Mouse (Mus musculus) left cerebral cortex, adult 18-20 months (tissue): ENCODE results near the gene Ripk3. TPM values are rescaled to one million over a fixed set of nuclear protein-coding genes. Genes with fewer than 3 reads are reported as not detected.

Experiments used
- DNase-seq, 2 experiments: peaks; one replicate each; pipeline ENCODE4 v3.0.0; 2021 to 2022; ENCODE audit warnings: low spot score in 2 of 2, mixed read lengths in 1 of 2
- total RNA-seq, 2 experiments: library from RNA; stranded (reverse); gene quantifications; 2 replicates each; pipeline ENCODE4 v1.2.3; 2021

Ripk3 gene
- total RNA-seq, 2 experiments from 2014 or later, result 0.44 to 1.7 TPM

DNA sequence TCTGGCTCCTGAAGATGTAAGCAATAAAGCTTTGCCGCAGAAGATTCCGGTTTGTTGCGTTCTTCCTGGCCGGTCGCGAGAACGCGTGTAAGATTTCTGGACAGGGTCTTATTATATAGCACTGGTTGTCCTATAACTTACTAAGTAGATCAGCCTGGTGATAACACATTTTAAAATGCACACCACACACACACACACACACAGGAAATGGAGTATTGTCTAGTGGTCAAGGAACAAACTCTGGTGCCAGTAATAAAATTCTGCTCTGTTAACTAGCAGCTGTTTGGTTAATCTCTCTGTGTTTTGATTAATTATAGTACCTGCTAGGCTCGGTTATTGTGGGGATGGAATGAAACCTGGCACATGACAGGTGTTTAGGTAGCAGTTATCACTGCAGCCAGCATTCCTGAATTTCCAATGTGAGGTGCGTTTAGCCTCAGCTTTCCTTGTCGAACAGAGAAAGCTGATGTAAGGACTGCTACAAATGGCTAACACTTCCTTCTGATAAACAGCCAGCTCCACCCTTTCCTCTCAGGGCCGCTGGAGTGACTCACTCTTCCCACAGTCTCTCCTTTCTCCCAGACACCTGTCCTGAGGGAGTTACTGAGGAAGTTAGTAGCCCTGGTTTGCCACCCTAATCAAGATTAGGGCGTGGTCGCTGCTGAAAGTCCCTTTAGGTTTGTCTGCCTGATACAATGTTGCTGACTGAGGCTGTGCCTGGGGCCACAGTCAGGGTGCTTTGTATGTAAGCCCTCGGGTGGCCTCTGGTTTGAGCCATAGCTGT is 6.9 kb upstream of the Ripk3 start:
- DNase-seq, result no peak

- DNase-seq, result no peak
Measured at GRCm38 (mm10) chr14:55793946-55794345, 5.3 kb upstream of the Ripk3 start.

GRCm38 (mm10) chr14:55793461-55793860 is 4.8 kb upstream of the Ripk3 start:
- no peak for DNase-seq

DNA sequence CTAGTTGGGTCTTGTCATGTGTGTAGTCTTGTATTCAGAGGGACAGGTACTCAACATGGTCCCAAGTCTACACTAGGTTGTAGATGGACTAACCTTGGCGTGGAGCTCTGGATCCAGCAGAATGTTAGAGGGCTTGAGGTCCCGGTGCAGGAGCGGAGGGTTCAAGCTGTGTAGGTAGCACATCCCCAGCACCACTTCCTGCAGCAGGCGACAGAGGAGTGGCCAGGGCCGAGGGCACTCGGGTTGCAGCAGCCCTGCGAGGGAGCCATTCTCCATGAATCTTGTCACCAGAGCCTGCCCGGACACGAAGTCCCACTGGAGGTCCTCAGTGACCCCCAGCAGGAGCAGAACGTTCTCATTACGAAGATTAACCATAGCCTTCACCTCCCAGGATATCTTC is 934 bp downstream of the Ripk3 start:
- no peak for DNase-seq

GRCm38 (mm10) chr14:55785195-55785594 is 3.5 kb downstream of the Ripk3 start:
- no peak for DNase-seq

DNA sequence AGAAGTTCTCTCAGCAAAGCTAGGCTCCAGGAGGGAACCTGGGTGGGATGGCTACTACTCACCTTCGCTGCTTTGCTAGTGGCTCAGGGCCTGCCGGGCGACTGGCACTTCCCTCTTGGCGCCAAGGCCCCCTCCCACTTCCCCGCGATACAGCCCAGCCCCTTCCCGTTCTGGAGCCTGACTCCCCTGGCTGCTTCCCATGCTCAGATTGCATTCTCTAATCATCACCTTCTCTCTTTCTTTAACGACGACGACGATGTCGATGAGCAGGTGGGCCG is 4.8 kb downstream of the Ripk3 start, which contains the start of gene Adcy4:
TSS of gene Adcy4 (minus strand) at position 138 of the 278 bp plus-strand sequence.
- no peak for DNase-seq

GRCm38 (mm10) chr14:55783171-55783957 is 5.3 kb downstream of the Ripk3 start:
- no peak for DNase-seq

DNA sequence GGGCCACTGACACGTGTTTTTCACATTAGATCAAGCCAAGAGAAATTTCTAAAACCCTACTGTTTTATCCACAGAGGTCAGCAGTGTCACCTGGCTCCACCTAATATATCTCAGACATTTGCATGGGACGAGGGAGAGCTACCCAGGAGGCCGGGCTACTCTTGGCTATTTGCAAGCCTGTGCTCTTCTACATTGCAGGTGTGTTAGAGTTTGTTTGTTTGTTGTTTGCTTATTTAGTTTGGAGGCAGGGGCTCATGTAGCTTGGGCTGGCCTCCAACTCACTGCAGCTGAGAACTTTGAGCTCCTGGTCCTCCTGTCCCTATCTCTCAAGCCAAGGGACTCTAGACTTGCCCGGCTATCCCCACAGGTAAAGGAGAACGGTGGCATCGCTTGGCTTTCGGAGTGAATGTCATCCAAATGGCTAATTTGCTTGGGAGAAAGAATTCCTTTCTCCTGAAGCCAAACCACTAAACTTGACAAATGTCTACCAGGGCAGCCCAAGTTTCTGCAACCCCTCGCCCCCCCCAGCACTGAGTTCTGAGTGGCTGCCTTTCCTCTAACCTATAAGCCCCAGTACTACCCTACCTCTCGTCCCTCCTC is 6.2 kb downstream of the Ripk3 start:
- no peak for DNase-seq

DNA sequence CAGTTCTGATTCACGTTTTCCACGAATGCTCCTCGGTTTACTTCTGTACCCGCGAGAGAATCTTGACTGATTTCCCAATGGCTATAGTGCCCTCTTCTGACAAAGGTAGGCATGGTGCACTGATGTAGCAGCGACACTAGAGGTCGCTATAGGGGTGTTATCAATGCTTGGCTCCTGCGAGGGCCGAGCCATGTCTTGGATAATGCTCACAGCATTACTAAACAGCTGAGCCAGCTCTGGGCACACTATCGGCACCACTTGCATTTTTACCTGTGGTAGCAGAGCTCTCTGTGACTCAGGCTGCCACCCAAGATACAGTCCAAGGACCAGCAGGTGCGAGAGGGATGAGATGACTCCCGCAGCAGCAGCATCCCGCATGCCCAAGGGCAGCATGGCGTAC is 7.4 kb downstream of the Ripk3 start:
- DNase-seq, result peak; percentile 48 to 64

DNA sequence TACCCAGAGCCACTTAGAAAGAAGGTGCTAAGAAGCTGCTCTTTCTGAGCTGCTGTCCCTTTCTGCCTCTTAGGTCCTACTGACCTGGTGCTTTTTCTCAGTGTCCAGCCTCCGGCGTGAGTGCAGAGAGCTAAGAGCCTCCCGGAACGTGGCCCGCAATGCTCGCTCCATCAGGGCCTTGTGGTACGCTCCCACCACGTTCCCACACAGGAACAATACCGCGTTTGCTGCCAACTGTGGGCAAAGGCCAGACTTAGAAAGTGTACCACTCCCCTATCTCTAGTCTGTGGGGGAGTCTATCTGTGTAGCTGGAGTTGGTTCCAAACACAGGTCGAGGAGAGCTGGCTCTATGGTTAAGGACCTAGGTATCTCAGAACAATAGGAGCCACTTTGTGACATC is 7.9 kb downstream of the Ripk3 start:
- no peak for DNase-seq

GRCm38 (mm10) chr14:55779656-55780055 is 9.0 kb downstream of the Ripk3 start:
- DNase-seq, result no peak

- no peak for DNase-seq
Measured at GRCm38 (mm10) chr14:55778686-55779085, 10.0 kb downstream of the Ripk3 start.

DNA sequence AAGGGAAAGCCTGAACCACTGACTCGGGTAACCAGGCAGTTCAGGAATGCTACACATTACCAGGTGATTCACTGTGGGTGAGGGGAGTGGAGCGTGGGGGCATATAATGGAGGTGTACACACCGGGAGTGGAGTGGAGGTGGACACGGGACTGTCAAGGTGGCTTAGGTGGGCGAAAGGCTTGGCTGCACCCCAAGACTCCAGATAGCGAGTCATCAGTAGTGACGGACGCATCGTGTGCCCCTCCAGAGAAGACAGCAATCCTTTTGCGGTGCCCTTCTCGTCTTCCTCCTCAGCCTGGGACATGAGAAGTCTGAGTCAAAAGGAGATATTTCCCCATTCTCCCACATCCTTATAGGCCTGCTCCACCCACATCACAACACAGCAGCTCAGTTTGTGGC is 10.9 kb downstream of the Ripk3 start:
- DNase-seq, result no peak

DNA sequence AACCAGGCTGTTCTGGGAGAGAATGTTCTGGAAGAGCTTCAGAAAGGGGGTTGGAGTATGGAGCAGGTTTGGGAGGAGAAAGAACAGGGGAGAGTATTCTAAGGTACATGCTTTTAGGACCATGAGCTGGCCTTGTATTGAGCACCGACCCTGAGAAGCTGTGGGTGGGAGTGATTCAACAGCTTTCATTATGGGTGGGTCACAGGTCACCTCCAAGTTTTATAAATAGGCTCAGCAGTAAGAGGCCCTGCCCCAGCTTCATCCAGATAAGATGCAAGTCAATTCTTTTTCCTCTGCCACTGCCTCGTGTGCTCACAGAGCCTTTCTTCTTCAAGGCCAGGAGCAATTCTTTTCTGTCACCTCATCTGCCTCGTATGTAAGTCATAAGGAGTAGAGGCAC is 11.5 kb downstream of the Ripk3 start:
- no peak for DNase-seq

- DNase-seq, result no peak
Measured at GRCm38 (mm10) chr14:55776711-55777110, 12.0 kb downstream of the Ripk3 start.

- DNase-seq, result no peak
Measured at GRCm38 (mm10) chr14:55769087-55769703, 19.5 kb downstream of the Ripk3 start.

- DNase-seq, result no peak
Measured at GRCm38 (mm10) chr14:55768555-55768954, 20.1 kb downstream of the Ripk3 start.

DNA sequence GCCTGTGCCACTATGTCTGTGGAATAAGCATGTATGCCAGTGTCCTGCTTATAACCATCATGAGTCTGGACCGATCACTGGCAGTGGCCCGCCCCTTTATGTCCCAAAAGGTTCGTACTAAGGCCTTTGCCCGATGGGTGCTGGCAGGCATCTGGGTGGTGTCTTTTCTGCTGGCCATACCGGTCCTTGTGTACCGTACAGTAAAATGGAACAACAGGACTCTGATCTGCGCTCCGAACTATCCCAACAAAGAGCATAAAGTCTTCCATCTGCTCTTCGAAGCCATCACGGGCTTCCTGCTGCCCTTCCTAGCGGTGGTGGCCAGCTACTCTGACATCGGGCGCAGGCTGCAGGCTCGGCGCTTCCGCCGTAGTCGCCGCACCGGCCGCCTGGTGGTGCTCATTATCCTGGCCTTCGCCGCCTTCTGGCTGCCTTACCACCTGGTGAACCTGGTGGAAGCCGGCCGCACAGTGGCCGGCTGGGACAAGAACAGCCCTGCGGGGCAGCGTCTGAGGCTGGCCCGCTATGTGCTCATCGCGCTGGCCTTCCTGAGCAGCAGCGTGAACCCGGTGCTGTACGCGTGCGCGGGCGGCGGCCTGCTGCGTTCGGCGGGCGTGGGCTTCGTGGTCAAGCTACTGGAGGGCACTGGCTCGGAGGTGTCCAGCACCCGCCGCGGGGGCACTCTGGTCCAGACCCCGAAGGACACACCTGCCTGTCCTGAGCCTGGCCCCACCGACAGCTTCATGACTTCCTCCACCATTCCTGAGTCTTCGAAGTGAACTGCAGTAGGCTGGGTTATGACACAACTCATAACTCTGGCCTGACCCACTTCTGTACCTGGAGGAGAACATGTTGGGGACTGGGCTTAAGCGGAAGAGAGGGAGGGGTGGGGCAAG is 20.9 kb downstream of the Ripk3 start:
- peak in 1 of 2 experiments; percentile 42 for DNase-seq

- DNase-seq, result no peak
Measured at GRCm38 (mm10) chr14:55765696-55766095, 23.0 kb downstream of the Ripk3 start, which contains the start of gene Ltb4r1. Gene Ltb4r1 (plus strand): TSS chr14:55765962.

DNA sequence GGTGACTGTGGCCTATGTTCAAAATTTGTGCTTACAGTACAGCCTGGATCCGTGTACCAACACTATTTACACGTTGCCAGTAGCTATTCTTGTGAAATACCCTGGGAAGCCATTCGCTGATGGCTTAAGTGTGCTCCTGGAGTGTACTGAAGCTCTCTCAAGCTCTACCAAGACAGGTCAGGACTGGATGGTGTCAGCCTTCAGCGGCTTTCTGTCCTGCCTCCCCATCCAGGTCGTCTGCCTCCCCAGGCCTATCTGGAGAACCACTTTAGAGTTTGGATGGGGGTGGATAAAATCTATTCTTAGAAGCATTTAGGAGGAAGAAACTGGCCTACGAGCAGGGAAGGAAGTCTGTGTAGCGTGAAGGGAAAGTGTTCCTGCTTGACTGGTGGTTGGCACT is 25.5 kb downstream of the Ripk3 start:
- no peak for DNase-seq
